Mouse (Mus musculus) spleen, embryonic (tissue): ENCODE measurements around the gene 5031439G07Rik.

Source experiments
- CTCF ChIA-PET: fragments of 350-600 bp; sonication (Branson Sonifier 250); formaldehyde crosslinking; loops from one replicate; lab custom pipeline; 2022; lab: Charles Lee

5031439G07Rik gene

DNA sequence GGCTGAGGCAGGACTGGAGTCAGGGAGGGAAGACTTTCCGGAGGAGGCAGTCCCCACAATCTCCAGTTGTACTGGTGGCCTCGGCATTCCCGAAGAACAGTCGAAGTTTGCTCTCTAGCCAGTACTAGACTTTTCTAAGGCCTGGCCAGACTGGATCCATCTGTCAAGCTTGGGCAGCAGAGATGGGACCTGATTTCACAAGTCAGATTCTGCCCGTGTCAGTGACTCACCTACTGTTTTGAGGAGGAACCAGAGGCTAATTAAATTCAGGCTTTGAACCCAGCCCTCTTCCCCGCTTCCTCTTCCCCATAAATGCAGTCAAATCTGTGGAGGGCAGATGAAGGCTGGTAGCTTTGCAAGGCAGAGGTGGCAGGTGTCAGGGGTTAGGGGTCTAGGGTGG is 6.7 kb upstream of the 5031439G07Rik start:
- CTCF ChIA-PET, result interaction anchor here (0.5 to 0.6 kb wide), 2 partner anchors 149 to 837 kb away, joined by 3 to 9 read pairs; partner anchors contain the start of gene Ttc38

DNA sequence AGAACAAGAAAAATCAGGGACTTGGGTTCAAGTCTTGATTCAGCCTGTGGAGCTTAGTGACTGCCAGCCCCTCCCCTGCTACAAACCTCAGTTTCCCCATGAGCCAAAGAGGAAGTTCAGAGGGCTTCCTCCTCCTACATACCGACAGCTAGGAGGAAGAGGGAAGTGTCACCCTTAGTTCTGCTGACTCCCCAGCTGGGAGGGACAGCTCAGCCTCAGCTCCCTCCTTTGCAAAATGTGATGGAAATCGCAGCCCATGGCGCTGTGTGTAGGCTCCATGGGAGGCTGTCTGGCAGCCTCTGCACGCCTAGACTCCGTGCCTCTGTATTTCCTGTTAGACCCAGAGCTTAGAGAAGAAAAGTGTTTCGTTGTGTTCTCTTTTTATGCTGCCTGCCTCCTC is 6.1 kb upstream of the 5031439G07Rik start:
- CTCF ChIA-PET, result interaction anchor here (0.5 kb wide), 1 partner anchor 148 kb away, joined by 3 read pairs; no protein-coding TSS in a partner anchor

- CTCF ChIA-PET, result interaction anchor here (0.7 kb wide), 1 partner anchor 9 kb away, joined by 5 read pairs; no protein-coding TSS in a partner anchor
Measured at GRCm38 (mm10) chr15:84989771-84990170, 1.4 kb upstream of the 5031439G07Rik start.

DNA sequence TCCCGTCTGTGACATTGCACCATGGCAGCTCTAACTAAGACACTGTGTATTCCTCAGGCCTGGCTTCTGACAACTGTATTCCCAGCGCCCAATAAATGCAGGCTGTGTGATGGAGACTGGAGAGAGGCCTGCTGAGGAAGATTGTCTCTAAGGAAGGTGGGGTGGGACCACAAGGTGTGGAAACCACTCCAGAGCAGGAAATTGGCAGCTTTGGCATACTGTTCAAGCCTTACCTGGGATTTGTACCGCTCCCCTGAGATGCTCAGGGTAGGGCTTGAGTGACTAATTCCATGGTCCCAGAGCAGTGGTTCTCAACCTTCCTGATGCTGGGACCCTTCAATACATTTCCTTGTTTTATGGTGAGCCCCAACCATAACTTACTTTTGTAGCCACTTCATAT is 747 bp upstream of the 5031439G07Rik start:
- CTCF ChIA-PET, result no interaction called here

DNA sequence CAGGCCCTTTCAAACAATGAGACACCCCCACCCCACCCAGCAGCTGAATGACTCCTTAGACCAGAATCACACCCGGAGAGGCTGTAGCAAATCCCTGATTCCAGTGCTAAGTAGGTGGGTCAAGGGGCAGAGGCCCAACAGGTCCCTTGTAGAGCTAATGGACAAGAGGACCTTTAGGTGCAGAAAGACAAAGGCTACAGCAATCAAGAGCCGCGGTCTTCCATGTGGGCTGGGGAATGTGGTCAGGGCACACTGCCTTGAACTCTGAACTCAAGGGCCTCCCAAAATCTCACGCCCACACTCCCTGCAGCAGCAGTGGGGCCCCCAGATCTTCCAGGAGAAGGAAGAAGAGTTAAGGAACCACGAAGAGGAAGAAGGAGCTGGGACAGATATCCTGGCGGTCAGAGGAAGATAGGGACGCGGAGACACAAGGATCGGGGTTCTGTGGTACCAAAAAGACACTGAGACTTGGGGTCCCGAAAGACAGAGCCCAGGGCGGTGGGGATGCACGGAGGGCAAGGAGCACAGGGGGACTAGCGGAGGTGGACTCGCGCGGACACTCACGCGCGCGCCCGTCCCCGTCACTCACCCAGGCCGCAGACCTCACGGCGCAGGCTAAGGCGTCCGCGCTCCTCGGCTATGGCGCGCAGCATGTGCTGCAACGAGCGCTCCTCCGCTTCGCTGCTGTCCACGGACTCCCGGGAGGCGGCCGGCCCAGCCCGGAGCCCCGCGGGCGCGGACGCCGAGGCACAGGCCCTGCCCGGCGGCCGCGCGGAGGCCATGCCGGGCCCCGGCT is 1.1 kb downstream of the 5031439G07Rik start:
- CTCF ChIA-PET, result interaction anchor here (0.6 kb wide), 1 partner anchor 14 kb away, joined by 3 read pairs; no protein-coding TSS in a partner anchor

DNA sequence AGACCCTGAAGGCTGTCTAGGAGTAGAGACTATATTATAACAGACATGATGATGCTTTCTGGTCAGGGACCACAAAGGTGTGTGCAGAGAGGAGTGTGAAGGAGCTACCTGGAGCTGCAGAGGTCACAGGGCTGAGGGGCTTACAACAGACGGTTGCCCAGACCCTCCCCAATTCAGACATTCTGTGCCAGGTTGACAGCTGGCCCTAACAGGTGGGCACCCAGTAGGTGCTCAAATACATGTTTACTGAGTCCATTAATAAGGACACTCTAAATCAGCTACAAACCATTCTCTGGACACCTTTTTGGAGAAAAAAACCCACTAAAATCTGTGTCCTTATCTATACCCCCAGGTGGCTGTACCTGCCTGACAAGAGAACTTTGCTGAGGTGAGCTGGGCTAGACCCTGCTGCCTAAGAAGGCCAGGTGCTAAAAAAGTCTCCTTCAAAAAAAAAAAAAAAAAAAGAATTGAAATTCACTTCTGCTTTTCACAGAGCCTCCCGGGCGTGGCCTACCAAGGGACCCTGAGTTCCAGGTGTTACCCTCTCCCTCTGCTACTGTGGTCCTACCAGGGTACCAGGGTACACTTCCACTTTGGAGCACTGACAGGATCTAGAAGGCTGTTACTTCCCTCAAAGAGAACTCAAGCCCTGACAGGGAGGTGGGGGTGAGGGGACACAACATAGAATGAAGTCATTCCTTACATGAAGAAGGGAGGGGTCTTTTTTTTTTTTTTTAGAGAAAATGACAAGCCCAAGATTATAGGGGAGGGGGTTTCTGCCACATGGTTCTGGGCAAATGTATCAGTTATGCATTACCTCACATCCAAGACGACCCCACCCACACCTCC is 2.0 kb downstream of the 5031439G07Rik start:
- CTCF ChIA-PET, result interaction anchor here (0.6 kb wide), 1 partner anchor 13 kb away, joined by 3 read pairs; no protein-coding TSS in a partner anchor

- CTCF ChIA-PET, result no interaction called here
Measured at GRCm38 (mm10) chr15:84985516-84986160, 2.7 kb downstream of the 5031439G07Rik start.

GRCm38 (mm10) chr15:84983721-84984120 is 4.6 kb downstream of the 5031439G07Rik start:
- CTCF ChIA-PET, result no interaction called here

GRCm38 (mm10) chr15:84982888-84983287 is 5.5 kb downstream of the 5031439G07Rik start:
- CTCF ChIA-PET, result no interaction called here

- CTCF ChIA-PET, result interaction anchor here (0.6 kb wide), 1 partner anchor 1611 kb away, joined by 4 read pairs; no protein-coding TSS in a partner anchor
Measured at GRCm38 (mm10) chr15:84981609-84982313, 6.6 kb downstream of the 5031439G07Rik start.

GRCm38 (mm10) chr15:84975729-84976128 is 12.6 kb downstream of the 5031439G07Rik start:
- CTCF ChIA-PET, result no interaction called here

DNA sequence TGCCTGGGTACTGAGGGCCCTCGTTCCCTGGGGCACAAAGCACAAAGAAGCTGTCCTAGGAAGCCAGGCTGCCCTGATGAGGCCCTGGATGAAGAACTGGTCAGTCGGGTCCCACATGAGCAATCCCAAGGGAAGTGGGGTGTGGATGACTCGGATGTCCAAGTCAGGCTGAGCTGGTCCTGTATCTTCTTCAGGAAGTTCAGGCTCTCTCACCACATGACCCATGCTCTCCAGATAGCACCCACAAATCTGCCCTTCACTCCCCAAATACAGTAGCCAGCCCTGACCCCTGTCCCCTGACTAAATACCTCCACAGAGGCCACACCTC is 14.8 kb downstream of the 5031439G07Rik start:
- CTCF ChIA-PET, result interaction anchor here (0.6 kb wide), 1 partner anchor 13 kb away, joined by 3 read pairs; no protein-coding TSS in a partner anchor

- CTCF ChIA-PET, result interaction anchor here (0.6 kb wide), 1 partner anchor 14 kb away, joined by 3 read pairs; no protein-coding TSS in a partner anchor
Measured at GRCm38 (mm10) chr15:84972860-84973543, 15.3 kb downstream of the 5031439G07Rik start.

GRCm38 (mm10) chr15:84968534-84968933 is 19.8 kb downstream of the 5031439G07Rik start:
- CTCF ChIA-PET, result no interaction called here

DNA sequence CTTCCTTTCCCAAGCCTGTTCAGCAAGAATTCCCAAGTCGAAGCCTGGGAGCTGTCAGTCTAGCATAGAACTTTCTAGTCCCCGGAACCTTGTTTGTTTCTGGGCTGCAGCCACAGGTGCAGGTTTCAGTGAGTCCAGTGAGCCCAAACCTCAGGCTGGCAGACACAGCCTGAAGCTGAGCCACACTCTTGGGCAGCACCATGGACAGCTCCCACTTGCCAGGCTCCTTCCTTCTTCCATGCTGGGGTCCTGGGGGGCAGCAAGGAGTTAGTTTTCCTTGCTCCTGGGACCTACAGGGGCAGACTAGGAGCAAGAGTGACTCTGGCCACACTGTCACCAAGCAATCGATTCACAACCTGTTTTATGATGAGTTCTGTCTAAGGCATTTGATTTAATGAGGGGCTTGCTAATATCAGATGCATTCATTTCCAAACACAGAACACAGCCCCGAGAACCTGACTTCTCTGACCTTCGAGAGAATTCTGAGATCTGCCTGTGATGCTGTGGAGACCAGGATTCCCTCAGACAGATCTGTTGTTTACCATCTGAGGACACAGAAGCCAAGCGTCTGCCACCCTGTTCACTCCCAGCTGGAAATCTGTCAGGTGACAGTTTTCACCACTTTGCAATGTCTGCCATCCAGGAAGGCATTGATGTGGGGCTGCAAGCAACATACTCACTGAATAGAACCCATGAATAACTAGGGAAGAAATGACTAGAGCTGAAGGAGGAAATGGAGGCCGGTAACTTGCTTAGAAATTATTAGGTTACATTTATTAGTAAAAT is 22.6 kb downstream of the 5031439G07Rik start:
- CTCF ChIA-PET, result interaction anchor here (0.6 kb wide), 2 partner anchors 274 to 653 kb away, joined by 4 to 5 read pairs; no protein-coding TSS in a partner anchor

- CTCF ChIA-PET, result no interaction called here
Measured at GRCm38 (mm10) chr15:84964771-84965170, 23.6 kb downstream of the 5031439G07Rik start.

DNA sequence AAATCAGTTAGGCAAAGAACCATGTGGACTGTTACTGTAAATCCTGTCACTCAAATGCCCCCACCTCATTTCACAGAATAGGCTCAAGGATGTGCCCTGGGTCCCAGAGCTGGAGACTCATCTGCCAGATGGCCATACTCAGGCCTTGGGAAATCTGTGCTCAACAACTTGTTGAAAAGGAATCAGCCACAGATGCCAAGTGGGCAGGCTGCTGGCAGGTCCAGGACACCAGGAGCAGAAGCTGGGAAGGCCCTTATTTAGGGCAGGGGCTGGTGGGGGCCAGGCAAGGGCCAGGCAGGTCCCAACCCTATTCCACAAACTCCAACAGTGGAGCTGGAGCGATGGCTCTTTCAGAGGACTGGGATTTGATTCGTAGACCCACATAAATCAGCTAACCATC is 25.8 kb downstream of the 5031439G07Rik start:
- CTCF ChIA-PET, result no interaction called here

DNA sequence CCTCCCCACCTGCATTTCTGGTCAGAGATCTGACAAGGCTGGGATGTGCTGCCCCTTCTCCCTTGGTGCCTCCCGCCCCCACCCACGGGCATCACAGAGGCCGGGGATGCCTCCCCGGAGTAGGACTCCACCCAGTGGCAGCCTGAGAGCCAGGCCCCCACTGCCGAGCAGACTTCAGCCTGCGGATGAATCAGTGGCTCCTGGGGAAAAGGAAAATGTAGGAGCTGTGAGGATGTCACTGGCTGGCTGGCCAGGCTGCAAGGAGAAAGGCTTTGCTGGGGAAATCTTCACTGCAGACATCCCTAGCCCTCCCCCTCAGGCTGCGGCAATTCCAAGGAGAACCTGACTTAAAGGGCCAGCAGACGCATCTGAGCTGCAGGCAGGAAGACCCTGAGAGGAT is 27.7 kb downstream of the 5031439G07Rik start:
- CTCF ChIA-PET, result no interaction called here

DNA sequence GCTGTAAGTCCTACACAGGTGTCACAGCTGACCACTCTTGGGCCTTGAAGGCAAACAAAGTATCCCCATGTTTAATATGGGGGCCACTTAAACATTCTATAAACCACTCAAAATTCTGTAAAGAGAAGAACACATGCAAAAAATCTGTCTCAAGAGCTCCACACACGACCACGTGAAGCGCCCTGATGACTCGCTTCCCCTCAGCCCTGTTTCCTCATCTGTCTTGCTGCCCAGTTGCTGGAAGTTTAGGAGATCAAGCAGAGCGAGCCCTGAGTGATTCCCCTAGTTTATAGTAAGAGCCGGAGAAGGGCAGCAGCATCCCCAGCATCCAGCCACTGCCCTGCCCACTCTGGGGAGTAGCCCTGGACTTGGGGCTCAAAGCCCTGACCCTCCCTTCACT is 28.5 kb downstream of the 5031439G07Rik start:
- CTCF ChIA-PET, result interaction anchor here (0.5 kb wide), 1 partner anchor 42 kb away, joined by 3 read pairs; no protein-coding TSS in a partner anchor
